Mouse (Mus musculus): ENCODE results near the gene Ttc21a. TPM values are rescaled to one million over a fixed set of nuclear protein-coding genes. Genes with fewer than 3 reads are reported as not detected.
A peak's percentile ranks its signal among the peaks of the same experiment; 100 is the strongest.
"Not testable (repeated sequence)": the region's sequence is repeated elsewhere in the genome, so short reads cannot be mapped to it uniquely, and the experiment has no call there.

Gene Ttc21a
- total and polyA plus RNA-seq, 3 experiments, result 0.02 to 0.38 TPM; not detected in 1

- H3K36me3 ChIP-seq (replicated peaks), result no peaks in the 10 kb centered on the region
- H3K4me1 ChIP-seq (ENCODE audit: insufficient read depth, low read depth, low read length), result peaks cover 13% of the 10 kb centered on the region
- DNase-seq (ENCODE audit: low spot score) (no peak), ATAC-seq (ENCODE audit: extremely low read depth, insufficient number of reproducible peaks, low FRiP score, poor library complexity, severe bottlenecking) (no peak)
- no peak overlapping the region for H3K4me3 ChIP-seq (ENCODE audit: low read depth, low read length)
- H3K27me3 ChIP-seq (ENCODE audit: insufficient read depth, low read length), result peaks cover 32% of the 10 kb centered on the region
- TF ChIP-seq CTCF (IDR thresholded peaks at IDR 0.05; ENCODE audit: low read depth, low read length) (no peak), GATA2 (IDR thresholded peaks at IDR 0.05; ENCODE audit: borderline replicate concordance, low read depth, low read length) (no peak), GATA1 (IDR thresholded peaks at IDR 0.05; ENCODE audit: borderline replicate concordance, low read length) (no peak), TAL1 (conservative IDR thresholded peaks at IDR 0.05; ENCODE audit: low read depth, low read length) (no peak), POLR2AphosphoS5 (IDR thresholded peaks at IDR 0.05; ENCODE audit: insufficient replicate concordance, low read depth, low read length) (no peak)
- H3K9me3 ChIP-seq (replicated peaks), result peaks cover 7% of the 10 kb centered on the region
These were observed 72.5 kb downstream of the Ttc21a start for GRCm38 (mm10) chr9:120009871-120010270.

DNA sequence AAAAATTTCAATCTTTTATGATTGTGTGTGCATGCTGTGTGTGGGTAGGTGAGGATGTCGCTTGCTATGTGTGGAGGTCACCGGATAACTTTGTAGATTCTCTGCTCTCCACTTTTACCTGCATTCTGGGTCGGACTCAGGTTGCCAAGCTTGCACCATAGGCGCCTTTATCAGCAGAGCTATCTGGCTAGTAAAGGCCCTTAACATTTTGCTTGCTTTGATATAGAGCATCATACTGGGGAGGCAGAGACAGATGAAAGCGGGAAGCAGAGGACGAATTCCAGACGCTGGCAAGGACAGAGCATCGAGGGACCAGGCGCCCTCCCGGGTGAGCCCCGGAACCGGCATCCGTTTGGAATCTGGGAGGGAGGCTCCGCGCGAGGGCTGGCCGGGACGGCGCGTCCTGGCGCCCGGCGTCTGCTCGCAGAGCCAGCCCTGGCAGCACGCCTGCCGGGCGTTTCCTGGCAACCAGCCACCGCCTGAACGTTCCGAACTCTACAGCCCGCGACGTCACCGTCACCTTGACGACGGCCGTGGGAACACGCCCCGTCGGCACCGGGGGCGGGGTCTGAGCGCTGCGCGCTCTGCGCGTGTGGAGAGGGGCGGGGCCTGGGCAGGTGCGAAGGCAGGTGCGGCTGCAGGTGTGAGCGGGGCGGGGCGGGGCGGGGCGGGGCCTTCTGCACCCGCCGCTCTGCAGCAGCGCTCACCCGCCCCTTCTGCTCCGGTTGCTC lies 73.5 kb downstream of the Ttc21a start:
- DNase-seq (ENCODE audit: low spot score) (peak; percentile 91), ATAC-seq (ENCODE audit: extremely low read depth, insufficient number of reproducible peaks, low FRiP score, poor library complexity, severe bottlenecking) (peak; percentile 96)
- peaks cover 42% of the 10 kb centered on the region for H3K27me3 ChIP-seq (ENCODE audit: insufficient read depth, low read length)
- H3K4me1 ChIP-seq (ENCODE audit: insufficient read depth, low read depth, low read length), result peaks cover 13% of the 10 kb centered on the region
- TF ChIP-seq TAL1 (conservative IDR thresholded peaks at IDR 0.05; ENCODE audit: low read depth, low read length) (no peak), CTCF (IDR thresholded peaks at IDR 0.05; ENCODE audit: low read depth, low read length) (no peak), POLR2AphosphoS5 (IDR thresholded peaks at IDR 0.05; ENCODE audit: insufficient replicate concordance, low read depth, low read length) (no peak), GATA1 (IDR thresholded peaks at IDR 0.05; ENCODE audit: borderline replicate concordance, low read length) (no peak), GATA2 (IDR thresholded peaks at IDR 0.05; ENCODE audit: borderline replicate concordance, low read depth, low read length) (no peak)
- H3K9me3 ChIP-seq (replicated peaks), result peaks cover 7% of the 10 kb centered on the region
- H3K4me3 ChIP-seq (ENCODE audit: low read depth, low read length), result peak overlapping the region; percentile 66; the same call in 1 of the 2 replicates
- no peaks in the 10 kb centered on the region for H3K36me3 ChIP-seq (replicated peaks)

GRCm38 (mm10) chr9:120011533-120011932 lies 74.1 kb downstream of the Ttc21a start:
- Histone ChIP-seq H3K9me3 (replicated peaks) (peaks cover 7% of the 10 kb centered on the region), H3K4me3 (ENCODE audit: low read depth, low read length) (peak overlapping the region; percentile 66; the same call in 1 of the 2 replicates), H3K4me1 (ENCODE audit: insufficient read depth, low read depth, low read length) (peaks cover 13% of the 10 kb centered on the region), H3K36me3 (replicated peaks) (no peaks in the 10 kb centered on the region), H3K27me3 (ENCODE audit: insufficient read depth, low read length) (peaks cover 48% of the 10 kb centered on the region)
- no peak for DNase-seq (ENCODE audit: low spot score)
- TF ChIP-seq POLR2AphosphoS5 (IDR thresholded peaks at IDR 0.05; ENCODE audit: insufficient replicate concordance, low read depth, low read length) (no peak), TAL1 (conservative IDR thresholded peaks at IDR 0.05; ENCODE audit: low read depth, low read length) (no peak), GATA2 (IDR thresholded peaks at IDR 0.05; ENCODE audit: borderline replicate concordance, low read depth, low read length) (no peak), GATA1 (IDR thresholded peaks at IDR 0.05; ENCODE audit: borderline replicate concordance, low read length) (no peak), CTCF (IDR thresholded peaks at IDR 0.05; ENCODE audit: low read depth, low read length) (no peak)
- no peak for ATAC-seq (ENCODE audit: extremely low read depth, insufficient number of reproducible peaks, low FRiP score, poor library complexity, severe bottlenecking)

GRCm38 (mm10) chr9:120012161-120012560 lies 74.8 kb downstream of the Ttc21a start:
- not testable (repeated sequence) for H3K4me3 ChIP-seq (ENCODE audit: low read depth, low read length); H3K9me3 ChIP-seq (replicated peaks); DNase-seq (ENCODE audit: low spot score); ATAC-seq (ENCODE audit: extremely low read depth, insufficient number of reproducible peaks, low FRiP score, poor library complexity, severe bottlenecking); H3K36me3 ChIP-seq (replicated peaks)
- Histone ChIP-seq H3K27me3 (ENCODE audit: insufficient read depth, low read length) (peaks cover 52% of the 10 kb centered on the region), H3K4me1 (ENCODE audit: insufficient read depth, low read depth, low read length) (peaks cover 13% of the 10 kb centered on the region)

DNA sequence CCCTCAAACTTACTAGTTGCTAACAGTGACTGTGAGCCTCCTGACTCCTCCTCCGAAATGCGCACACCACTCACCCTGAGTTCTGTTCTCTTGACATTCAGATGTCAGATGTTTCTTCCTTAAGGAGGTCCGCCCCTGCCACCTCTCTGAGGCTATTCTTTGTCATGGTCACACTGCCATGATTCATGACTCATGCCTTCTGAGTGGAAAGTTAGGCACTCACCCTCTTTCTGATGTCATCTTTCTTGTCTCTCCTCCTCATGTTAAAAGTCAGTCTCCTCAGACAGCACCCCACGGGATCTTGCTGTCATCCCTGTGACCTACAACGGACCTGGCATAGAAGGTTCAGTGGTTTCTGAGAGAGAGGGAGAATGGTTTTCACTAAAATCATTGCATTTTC lies 75.4 kb downstream of the Ttc21a start:
- peaks cover 13% of the 10 kb centered on the region for H3K4me1 ChIP-seq (ENCODE audit: insufficient read depth, low read depth, low read length)
- H3K9me3 ChIP-seq (replicated peaks), result peaks cover 1% of the 10 kb centered on the region
- peaks cover 53% of the 10 kb centered on the region for H3K27me3 ChIP-seq (ENCODE audit: insufficient read depth, low read length)
- H3K4me3 ChIP-seq (ENCODE audit: low read depth, low read length), result no peak overlapping the region
- DNase-seq (ENCODE audit: low spot score) (no peak), ATAC-seq (ENCODE audit: extremely low read depth, insufficient number of reproducible peaks, low FRiP score, poor library complexity, severe bottlenecking) (no peak)
- H3K36me3 ChIP-seq (replicated peaks), result no peaks in the 10 kb centered on the region
- TF ChIP-seq GATA1 (IDR thresholded peaks at IDR 0.05; ENCODE audit: borderline replicate concordance, low read length) (no peak), TAL1 (conservative IDR thresholded peaks at IDR 0.05; ENCODE audit: low read depth, low read length) (no peak), GATA2 (IDR thresholded peaks at IDR 0.05; ENCODE audit: borderline replicate concordance, low read depth, low read length) (no peak), CTCF (IDR thresholded peaks at IDR 0.05; ENCODE audit: low read depth, low read length) (no peak), POLR2AphosphoS5 (IDR thresholded peaks at IDR 0.05; ENCODE audit: insufficient replicate concordance, low read depth, low read length) (no peak)

GRCm38 (mm10) chr9:120013251-120013820 lies 75.9 kb downstream of the Ttc21a start:
- H3K9me3 ChIP-seq (replicated peaks), result no peaks in the 10 kb centered on the region
- H3K27me3 ChIP-seq (ENCODE audit: insufficient read depth, low read length), result peaks cover 57% of the 10 kb centered on the region
- no peak for ATAC-seq (ENCODE audit: extremely low read depth, insufficient number of reproducible peaks, low FRiP score, poor library complexity, severe bottlenecking)
- H3K4me1 ChIP-seq (ENCODE audit: insufficient read depth, low read depth, low read length), result peaks cover 13% of the 10 kb centered on the region
- no peak overlapping the region for H3K4me3 ChIP-seq (ENCODE audit: low read depth, low read length)
- no peak for DNase-seq (ENCODE audit: low spot score)
- H3K36me3 ChIP-seq (replicated peaks), result no peaks in the 10 kb centered on the region
- no peak for TF ChIP-seq TAL1 (conservative IDR thresholded peaks at IDR 0.05; ENCODE audit: low read depth, low read length)

All from G1E (cell line).